Mouse (Mus musculus) macrophage (primary cell): Measurements from ENCODE around the gene Naa38. TPM values are rescaled to one million over a fixed set of nuclear protein-coding genes. Genes with fewer than 3 reads are reported as not detected.

Experiments used
- H3K27ac ChIP-seq: fragments of 350-480 bp; formaldehyde crosslinking; 2 replicates; pipeline ENCODE4 v1.9.0; 2021
- H3K36me3 ChIP-seq: fragments of 350-480 bp; formaldehyde crosslinking; 2 replicates; pipeline ENCODE4 v1.9.0; 2021; ENCODE audit errors: inconsistent target
- H3K4me3 ChIP-seq: fragments of 350-480 bp; formaldehyde crosslinking; 2 replicates; pipeline ENCODE4 v1.9.0; 2021; ENCODE audit errors: inconsistent target
- H3K79me2 ChIP-seq: fragments of 350-480 bp; formaldehyde crosslinking; 2 replicates; pipeline ENCODE4 v1.9.0; 2021; ENCODE audit errors: inconsistent target
- whole genome bisulfite sequencing: methylation state at CpG from one replicate; pipeline ENCODE4 v1.1.7; 2026; ENCODE audit warnings: inconsistent platforms; ENCODE audit not compliant: missing documents; 5-methylcytosine and 5-hydroxymethylcytosine counted together
- polyA plus RNA-seq: library from polyadenylated mRNA; stranded (reverse); fragments of 250-400 nt; gene quantifications from 3 replicates; pipeline ENCODE4 v1.2.4, GENCODE M21; 2018; ENCODE audit warnings: inconsistent platforms

Naa38 gene
- polyA plus RNA-seq, 1 experiment from 2014 or later, result 60.0 TPM

GRCm38 (mm10) chr11:69419443-69419812 lies 24.1 kb downstream of the Naa38 start:
- no peaks in the 10 kb centered on the region for H3K79me2 ChIP-seq
- peak overlapping the region; percentile 34 for H3K4me3 ChIP-seq
- WGBS, result 1% methylated on average over 18 of the region's 19 CpGs
- peak overlapping the region; percentile 80 for H3K27ac ChIP-seq
- no peaks in the 10 kb centered on the region for H3K36me3 ChIP-seq

GRCm38 (mm10) chr11:69419813-69420553 lies 24.7 kb downstream of the Naa38 start:
- Histone ChIP-seq H3K27ac (peak overlapping the region; percentile 80), H3K36me3 (no peaks in the 10 kb centered on the region), H3K79me2 (no peaks in the 10 kb centered on the region), H3K4me3 (peak overlapping the region; percentile 34)
- 4% methylated on average over 18 of the region's 31 CpGs for WGBS

DNA sequence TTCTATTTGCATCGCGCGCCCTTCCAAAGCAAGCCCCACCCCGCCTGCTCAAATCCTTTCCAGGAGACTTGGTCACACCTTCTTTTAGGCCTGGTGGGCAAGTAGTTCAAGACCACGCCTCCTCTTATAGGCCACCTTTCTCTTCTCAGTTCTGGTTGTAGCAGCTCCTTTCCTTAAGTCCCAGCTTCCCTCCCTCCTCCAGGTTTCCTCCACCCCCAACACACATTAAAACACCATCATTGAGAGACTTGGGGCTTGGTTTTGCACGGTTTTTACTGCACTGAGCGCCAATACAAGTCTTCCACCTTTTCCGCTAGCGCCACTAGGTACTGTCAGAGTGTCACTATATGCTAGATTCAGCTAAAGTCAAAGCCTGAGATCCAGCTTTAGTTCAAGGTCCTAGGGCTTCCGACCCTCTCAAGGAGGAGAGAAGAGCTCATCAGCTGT lies 25.3 kb downstream of the Naa38 start:
- H3K4me3 ChIP-seq, result no peak overlapping the region
- WGBS, result 51% methylated on average over 10 of the region's 10 CpGs

GRCm38 (mm10) chr11:69421131-69421977 lies 26.1 kb downstream of the Naa38 start:
- WGBS, result 61% methylated on average over 25 of the region's 25 CpGs
- no peaks in the 10 kb centered on the region for H3K36me3 ChIP-seq
- no peak overlapping the region for H3K4me3 ChIP-seq
- no peak overlapping the region for H3K27ac ChIP-seq
- no peaks in the 10 kb centered on the region for H3K79me2 ChIP-seq

More for the DNA sequence above, 25.3 kb downstream of the Naa38 start:
- H3K27ac ChIP-seq, result no peak overlapping the region
- H3K79me2 ChIP-seq, result no peaks in the 10 kb centered on the region
- no peaks in the 10 kb centered on the region for H3K36me3 ChIP-seq

DNA sequence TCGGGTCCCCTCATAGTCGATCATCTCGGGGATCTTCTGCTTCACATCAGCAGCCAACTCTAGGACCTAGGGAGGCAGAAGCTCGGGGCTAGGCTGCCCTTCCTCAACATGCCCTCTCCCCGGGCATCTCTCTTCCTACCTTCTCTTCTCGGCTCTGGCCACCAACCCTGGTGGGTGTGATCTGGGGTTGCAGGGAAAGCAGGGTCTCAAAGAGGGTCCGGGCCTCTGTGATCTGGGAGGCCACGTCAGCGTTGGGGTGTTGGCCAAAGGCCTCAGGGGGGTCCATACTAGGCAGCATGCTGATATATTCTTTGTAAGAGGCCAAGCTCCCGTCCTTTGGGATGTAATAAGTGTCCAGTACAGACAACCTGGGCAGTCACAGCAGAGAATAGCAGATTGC lies 27.6 kb downstream of the Naa38 start:
- Histone ChIP-seq H3K27ac (no peak overlapping the region), H3K4me3 (no peak overlapping the region), H3K36me3 (no peaks in the 10 kb centered on the region), H3K79me2 (no peaks in the 10 kb centered on the region)
- 90% methylated on average over 10 of the region's 10 CpGs for WGBS

- H3K79me2 ChIP-seq, result no peaks in the 10 kb centered on the region
- H3K4me3 ChIP-seq, result no peak overlapping the region
- 42% methylated on average over 6 of the region's 6 CpGs for WGBS
- H3K36me3 ChIP-seq, result no peaks in the 10 kb centered on the region
- H3K27ac ChIP-seq, result peak overlapping the region; percentile 39
Observed at GRCm38 (mm10) chr11:69423885-69424284, 28.6 kb downstream of the Naa38 start.

- Histone ChIP-seq H3K36me3 (no peaks in the 10 kb centered on the region), H3K27ac (no peak overlapping the region), H3K79me2 (no peaks in the 10 kb centered on the region), H3K4me3 (no peak overlapping the region)
- 100% methylated on average over 2 of the region's 2 CpGs for WGBS
Observed at GRCm38 (mm10) chr11:69426246-69426645, 31.0 kb downstream of the Naa38 start.

GRCm38 (mm10) chr11:69428751-69429150 lies 33.5 kb downstream of the Naa38 start:
- Histone ChIP-seq H3K4me3 (no peak overlapping the region), H3K36me3 (no peaks in the 10 kb centered on the region), H3K27ac (no peak overlapping the region), H3K79me2 (no peaks in the 10 kb centered on the region)
- 37% methylated on average over 4 of the region's 4 CpGs for WGBS

GRCm38 (mm10) chr11:69429313-69429712 lies 34.0 kb downstream of the Naa38 start:
- 7% methylated on average over 2 of the region's 2 CpGs for WGBS
- no peaks in the 10 kb centered on the region for H3K36me3 ChIP-seq
- H3K4me3 ChIP-seq, result no peak overlapping the region
- H3K79me2 ChIP-seq, result no peaks in the 10 kb centered on the region
- H3K27ac ChIP-seq, result 0 out of 2 replicates have a peak overlapping the region, but pooled peaks have one; percentile 27

GRCm38 (mm10) chr11:69430631-69431030 lies 35.3 kb downstream of the Naa38 start:
- Histone ChIP-seq H3K4me3 (no peak overlapping the region), H3K79me2 (no peaks in the 10 kb centered on the region), H3K36me3 (no peaks in the 10 kb centered on the region), H3K27ac (no peak overlapping the region)
- 94% methylated on average over 13 of the region's 15 CpGs for WGBS

DNA sequence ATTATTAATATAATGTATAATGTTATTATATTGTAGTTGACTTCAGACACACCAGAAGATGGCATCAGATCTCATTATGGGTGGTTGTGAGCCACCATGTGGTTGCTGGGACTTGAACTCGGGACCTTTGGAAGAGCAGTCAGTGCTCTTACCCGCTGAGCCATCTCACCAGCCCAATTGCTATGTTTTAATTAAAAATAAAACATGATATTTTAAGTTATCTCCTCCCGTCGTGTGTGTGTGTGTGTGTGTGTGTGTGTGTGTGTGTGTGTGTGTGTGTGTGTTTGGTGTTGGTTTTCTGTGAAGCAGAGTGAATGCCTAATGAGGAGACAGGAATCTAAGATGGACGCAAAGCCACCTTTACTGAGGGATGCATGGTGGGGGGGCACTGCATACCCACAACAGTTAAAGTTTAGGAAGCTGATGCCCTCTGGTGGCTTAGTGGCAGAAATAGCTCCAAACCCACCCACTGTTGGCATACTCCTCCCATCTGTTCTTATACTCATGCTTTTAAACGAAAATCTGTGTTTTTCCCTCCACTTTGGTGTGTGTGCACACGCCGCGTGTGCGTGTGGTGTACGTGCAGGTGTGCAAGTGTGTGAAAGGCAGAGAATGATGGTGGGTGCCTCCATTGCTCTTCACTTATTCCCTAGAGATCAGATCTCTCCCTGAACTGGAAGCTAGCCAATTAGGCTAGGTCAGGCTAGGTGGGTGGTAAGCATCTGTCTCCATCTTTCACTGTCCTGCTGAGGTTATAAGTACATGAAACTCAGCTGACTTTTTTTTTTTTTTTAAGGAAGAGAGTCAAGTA lies 36.7 kb downstream of the Naa38 start:
- WGBS, result 24% methylated on average over 9 of the region's 11 CpGs
- H3K79me2 ChIP-seq, result no peaks in the 10 kb centered on the region
- no peak overlapping the region for H3K27ac ChIP-seq
- H3K4me3 ChIP-seq, result no peak overlapping the region
- H3K36me3 ChIP-seq, result no peaks in the 10 kb centered on the region

DNA sequence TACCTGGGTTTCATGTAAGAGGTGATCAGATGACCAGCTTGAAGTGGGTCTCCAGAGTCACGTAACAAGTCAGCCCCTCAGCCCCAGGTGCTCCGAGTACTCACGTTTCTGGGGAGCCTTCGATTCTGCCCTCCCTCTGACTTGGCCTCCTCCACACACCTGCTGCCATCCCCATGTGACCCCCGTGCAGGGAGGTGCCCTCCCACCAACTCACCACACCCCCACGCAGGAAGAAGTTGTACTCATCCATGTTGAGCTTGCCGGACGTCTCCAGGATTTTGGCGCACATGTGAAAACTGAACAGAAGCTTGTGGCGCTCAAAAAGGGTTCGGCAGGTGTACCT lies 37.3 kb downstream of the Naa38 start:
- Histone ChIP-seq H3K36me3 (no peaks in the 10 kb centered on the region), H3K27ac (no peak overlapping the region), H3K4me3 (no peak overlapping the region), H3K79me2 (no peaks in the 10 kb centered on the region)
- WGBS, result 79% methylated on average over 11 of the region's 11 CpGs

- no peaks in the 10 kb centered on the region for H3K36me3 ChIP-seq
- no peak overlapping the region for H3K27ac ChIP-seq
- no peak overlapping the region for H3K4me3 ChIP-seq
- no peaks in the 10 kb centered on the region for H3K79me2 ChIP-seq
- WGBS, result 88% methylated on average over 6 of the region's 6 CpGs
Observed at GRCm38 (mm10) chr11:69433189-69433588, 37.9 kb downstream of the Naa38 start.

DNA sequence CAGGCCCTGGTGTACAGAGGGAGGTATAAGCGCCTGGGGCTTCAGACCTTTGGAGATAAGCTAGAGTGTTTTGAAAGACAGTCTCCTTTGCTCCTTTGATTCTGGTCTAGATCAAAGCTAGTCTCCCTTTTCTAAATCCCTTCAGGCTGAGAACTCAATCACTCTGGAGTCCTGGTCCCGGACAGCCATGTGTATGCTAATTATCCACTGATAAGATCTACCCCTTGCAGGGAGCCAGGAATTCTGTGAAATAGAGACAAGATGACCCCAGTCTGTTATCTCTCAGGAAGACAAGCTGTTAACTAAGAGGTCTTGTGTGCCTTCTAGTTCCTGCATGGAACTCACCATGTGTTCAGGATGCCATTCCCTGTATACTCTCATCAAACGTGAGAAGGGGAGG lies 42.0 kb downstream of the Naa38 start:
- Histone ChIP-seq H3K27ac (no peak overlapping the region), H3K36me3 (no peaks in the 10 kb centered on the region), H3K4me3 (no peak overlapping the region), H3K79me2 (no peaks in the 10 kb centered on the region)
- 82% methylated on average over 3 of the region's 3 CpGs for WGBS
